Mouse (Mus musculus): ENCODE results near the gene Usp7.
A peak's percentile ranks its signal among the peaks of the same experiment; 100 is the strongest.

Gene Usp7

GRCm38 (mm10) chr16:8672350-8672687, 119.8 kb downstream of the Usp7 start:
- no peak for DNase-seq (ENCODE audit: low spot score)

- DNase-seq (ENCODE audit: low spot score) = peak; percentile 87
These were observed 120.4 kb downstream of the Usp7 start, which contains the start of gene Carhsp1 for GRCm38 (mm10) chr16:8671551-8672349. Carhsp1 (minus strand) TSS chr16:8672155.

GRCm38 (mm10) chr16:8670041-8671035, 121.8 kb downstream of the Usp7 start:
- no peak for DNase-seq (ENCODE audit: low spot score)

- no peak for DNase-seq (ENCODE audit: low spot score)
These were observed 122.7 kb downstream of the Usp7 start for GRCm38 (mm10) chr16:8669432-8669831.

GRCm38 (mm10) chr16:8668386-8668785, 123.7 kb downstream of the Usp7 start:
- DNase-seq (ENCODE audit: low spot score) = no peak

GRCm38 (mm10) chr16:8667814-8668213, 124.3 kb downstream of the Usp7 start:
- no peak for DNase-seq (ENCODE audit: low spot score)

- DNase-seq (ENCODE audit: low spot score) = no peak
These were observed 124.8 kb downstream of the Usp7 start for GRCm38 (mm10) chr16:8667261-8667660.

GRCm38 (mm10) chr16:8666452-8666851, 125.7 kb downstream of the Usp7 start:
- no peak for DNase-seq (ENCODE audit: low spot score)

GRCm38 (mm10) chr16:8665367-8665766, 126.7 kb downstream of the Usp7 start:
- no peak for DNase-seq (ENCODE audit: low spot score)

- DNase-seq (ENCODE audit: low spot score) = peak; percentile 55
These were observed 128.2 kb downstream of the Usp7 start for GRCm38 (mm10) chr16:8663606-8664539.

GRCm38 (mm10) chr16:8663022-8663421, 129.1 kb downstream of the Usp7 start:
- no peak for DNase-seq (ENCODE audit: low spot score)

GRCm38 (mm10) chr16:8658764-8659163, 133.3 kb downstream of the Usp7 start:
- DNase-seq (ENCODE audit: low spot score) = no peak

- no peak for DNase-seq (ENCODE audit: low spot score)
These were observed 133.8 kb downstream of the Usp7 start for GRCm38 (mm10) chr16:8658349-8658748.

- DNase-seq (ENCODE audit: low spot score) = no peak
These were observed 135.9 kb downstream of the Usp7 start for GRCm38 (mm10) chr16:8656256-8656655.

GRCm38 (mm10) chr16:8655599-8655998, 136.5 kb downstream of the Usp7 start:
- DNase-seq (ENCODE audit: low spot score) = no peak

GRCm38 (mm10) chr16:8655108-8655507, 137.0 kb downstream of the Usp7 start:
- no peak for DNase-seq (ENCODE audit: low spot score)

GRCm38 (mm10) chr16:8650007-8650406, 142.1 kb downstream of the Usp7 start:
- no peak for DNase-seq (ENCODE audit: low spot score)

GRCm38 (mm10) chr16:8645546-8645945, 146.6 kb downstream of the Usp7 start:
- peak; percentile 29 for DNase-seq (ENCODE audit: low spot score)

GRCm38 (mm10) chr16:8643855-8644254, 148.3 kb downstream of the Usp7 start:
- DNase-seq (ENCODE audit: low spot score) = peak; percentile 56

All from layer of hippocampus, adult 11-12 months (tissue).